Mouse (Mus musculus) T-helper 1 cell (primary cell): ENCODE results near the gene Tmem214.

Experiments
- in situ Hi-C: fragments of 300-600 bp; cut with MboI, MseI; formaldehyde crosslinking; loops from one replicate; pipeline ENCODE4 v1.15.1; 2025; ENCODE audit warnings: high pct_unique_total_duplicates

Gene Tmem214

DNA sequence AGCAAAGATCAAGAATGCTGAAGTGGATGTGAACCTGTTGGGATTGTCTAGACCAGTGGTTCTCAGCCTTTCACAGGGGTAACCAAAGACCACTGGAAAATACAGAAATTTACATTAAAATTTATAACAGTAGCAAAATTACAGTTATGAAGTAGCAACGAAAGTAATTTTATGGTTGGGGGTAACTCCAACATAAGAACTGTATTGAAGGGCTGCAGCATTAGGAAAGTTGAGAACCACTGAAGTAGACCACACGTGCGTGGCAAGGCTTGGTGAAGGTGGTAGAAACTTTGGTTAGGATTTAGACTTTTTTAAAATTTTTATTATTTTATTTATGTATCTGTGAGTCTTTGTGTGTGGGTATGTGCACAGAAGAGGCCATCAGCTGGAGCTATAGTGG, at the start of gene Tmem214:
TSS of gene Tmem214 (plus strand) at position 301 of the 400 bp plus-strand sequence.
- in situ Hi-C loops, result loop anchor here (10.0 kb wide), 1 partner anchor 53 kb away; the partner anchor contains the start of gene Mapre3

DNA sequence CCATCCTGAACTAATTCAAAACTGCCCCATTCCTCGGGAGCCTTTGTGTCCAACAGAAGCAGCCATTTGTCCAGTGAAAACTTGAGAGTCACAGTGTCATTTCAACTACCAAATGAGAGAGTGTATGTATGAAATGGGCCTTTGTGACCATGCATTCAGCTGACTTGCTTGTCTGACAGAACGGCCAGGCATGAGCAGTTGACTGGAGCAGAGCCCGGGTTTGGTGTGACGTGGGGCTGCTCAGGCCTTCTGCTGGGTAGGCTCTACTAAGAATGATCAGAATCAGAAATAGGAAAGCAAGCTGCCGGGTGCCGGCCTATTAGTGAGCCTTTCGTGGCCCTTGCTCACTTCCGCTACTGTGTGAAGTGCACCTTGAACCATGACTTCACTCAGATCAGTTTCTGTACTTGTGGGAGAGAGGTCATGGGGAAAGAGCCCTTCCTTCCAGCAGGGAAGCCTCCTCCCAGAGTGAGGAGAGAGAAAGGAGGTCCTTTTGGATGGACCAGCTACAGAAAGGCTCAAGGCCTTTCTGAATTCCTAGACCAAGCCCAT, 49.0 kb upstream of the Tmem214 start:
- in situ Hi-C loops, result loop anchor here (10.0 kb wide), 1 partner anchor 46 kb away; the partner anchor contains the start of gene Tmem214

DNA sequence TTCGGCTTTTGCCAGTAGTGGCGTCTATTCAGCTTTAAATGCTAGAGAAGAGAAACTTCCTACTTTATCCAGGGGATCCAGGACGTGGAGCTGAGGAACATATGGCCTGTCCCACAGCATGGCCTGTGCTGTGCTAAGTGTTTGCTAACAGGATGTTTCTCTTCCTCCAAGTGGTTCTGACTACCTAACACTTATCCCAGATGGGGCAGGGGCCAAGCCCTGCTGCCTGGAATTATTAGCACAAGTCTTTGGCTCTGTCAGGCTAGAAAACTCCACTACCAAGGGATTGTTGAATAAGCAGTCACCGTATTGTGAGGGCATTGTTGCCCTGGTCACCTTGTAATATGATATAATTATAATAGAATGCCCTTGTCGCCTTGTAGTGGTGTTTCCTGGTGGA, 45.1 kb upstream of the Tmem214 start:
- in situ Hi-C loops, result no loop called here

DNA sequence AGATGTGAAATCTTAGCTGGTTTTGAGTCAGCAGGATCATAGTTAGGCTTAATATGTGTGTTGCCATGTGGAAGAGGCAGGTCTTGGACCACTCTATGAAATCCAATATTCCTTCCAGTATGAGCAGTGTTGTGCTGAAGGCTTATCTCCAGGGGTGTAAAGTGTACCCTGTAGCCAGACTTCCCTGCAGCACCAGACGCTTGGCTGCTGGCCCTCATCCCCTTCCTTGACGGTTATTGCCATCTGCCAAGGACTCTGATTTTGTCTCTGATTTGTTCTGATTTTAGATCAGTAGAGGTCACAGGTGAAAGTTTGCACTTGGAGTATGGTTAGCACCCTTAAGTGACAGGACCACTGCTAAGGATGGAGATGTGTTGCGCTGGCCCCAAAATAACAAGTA, 44.7 kb upstream of the Tmem214 start:
- in situ Hi-C loops, result no loop called here

DNA sequence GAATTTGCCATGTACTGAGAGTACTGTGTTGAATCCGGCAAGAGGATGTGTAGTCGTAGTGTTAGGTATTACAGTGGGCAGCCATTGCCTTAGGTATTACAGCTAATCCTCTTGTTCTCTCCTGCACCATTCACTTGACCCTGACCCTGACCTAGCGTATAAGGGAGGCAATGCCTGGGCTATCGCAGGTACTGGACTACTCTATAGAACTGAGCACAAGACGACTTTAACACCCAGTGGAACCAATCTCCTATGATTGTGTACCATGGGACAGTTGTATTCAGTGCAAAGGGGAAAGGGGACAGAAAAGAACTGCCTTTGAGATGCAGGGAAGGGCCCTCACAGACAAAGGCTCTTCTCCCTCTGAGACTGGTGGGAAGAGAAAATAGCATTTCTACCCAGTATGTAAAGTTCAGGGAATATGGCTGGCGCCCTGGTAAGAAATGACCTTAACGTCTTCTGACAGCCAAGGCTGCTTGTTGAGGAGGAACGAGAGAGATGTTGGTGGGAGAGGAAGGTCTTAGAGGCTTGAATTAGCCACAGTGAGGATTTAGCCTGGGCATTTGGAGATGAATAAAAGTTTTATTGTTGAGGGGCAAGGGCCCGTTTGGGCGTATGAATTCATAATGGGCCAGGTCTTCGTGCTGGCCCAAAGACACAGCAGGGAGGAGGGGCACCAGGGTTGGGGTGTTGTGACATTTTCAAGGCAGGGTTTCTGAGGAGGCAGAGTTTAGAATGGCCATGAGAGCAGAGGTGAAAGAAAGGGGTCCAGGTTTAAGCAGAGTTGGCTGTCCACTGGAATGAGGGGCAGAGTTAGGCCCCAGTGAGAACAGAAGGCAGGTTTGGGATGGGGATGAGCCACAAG, 43.5 kb upstream of the Tmem214 start:
- in situ Hi-C loops, result no loop called here

DNA sequence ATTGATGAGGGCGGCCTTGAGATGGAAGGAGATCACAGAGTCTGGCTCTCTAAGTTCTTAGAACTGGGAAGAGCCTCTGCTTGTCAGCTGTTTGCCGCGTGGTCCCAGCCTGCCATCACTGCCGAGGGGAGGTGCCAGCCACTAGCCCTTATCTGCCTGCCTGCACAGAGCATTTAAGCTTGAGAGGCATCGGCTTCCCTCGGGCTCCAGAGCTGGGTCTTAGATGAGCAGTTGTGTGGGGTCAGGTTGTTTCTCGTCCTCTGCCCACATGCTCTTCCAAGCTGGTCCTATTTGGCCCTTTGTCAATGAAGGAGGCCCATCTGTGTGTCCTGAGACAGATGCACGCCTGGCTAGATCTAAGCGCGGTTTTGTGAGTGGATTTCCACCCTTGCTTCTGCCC, 42.6 kb upstream of the Tmem214 start:
- in situ Hi-C loops, result no loop called here

DNA sequence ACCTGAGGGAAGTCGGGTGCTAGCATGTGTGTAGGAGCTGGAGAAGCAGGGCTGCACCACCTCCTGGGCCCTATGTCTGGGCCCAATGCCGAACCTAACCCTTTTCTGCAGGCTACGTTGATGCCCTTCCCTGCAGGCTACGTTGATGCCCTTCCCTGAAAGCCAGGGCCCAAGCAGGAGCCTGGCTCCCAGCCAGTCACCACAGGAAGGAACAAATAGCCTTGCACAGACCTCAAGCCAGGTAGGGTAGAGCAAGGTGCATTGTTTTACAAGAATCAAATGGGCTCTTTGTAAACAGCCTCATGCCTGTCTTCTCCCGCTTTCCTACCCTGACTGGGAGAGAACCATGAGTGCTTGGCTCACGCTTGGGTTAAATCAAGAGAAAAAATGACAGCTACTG, 42.0 kb upstream of the Tmem214 start:
- in situ Hi-C loops, result no loop called here

DNA sequence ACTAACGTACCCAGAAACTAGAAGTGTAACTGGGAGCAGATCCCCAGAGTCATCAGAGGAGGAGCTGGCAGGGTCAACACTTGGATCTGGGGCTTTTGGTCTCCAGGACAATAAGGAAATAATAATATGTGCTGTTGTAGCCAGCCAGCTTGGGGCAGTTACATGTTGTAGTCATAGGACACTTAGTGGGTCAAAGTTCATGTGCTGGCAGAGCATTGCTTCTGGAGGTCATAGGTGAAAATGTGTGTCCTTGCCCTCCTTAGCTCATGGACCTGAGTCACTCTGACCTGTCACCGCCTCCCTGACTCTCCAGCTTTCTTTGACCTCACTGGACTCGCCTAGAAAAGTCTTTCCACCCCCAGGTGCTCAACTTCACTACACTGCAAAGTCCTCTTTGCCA, 34.4 kb upstream of the Tmem214 start:
- in situ Hi-C loops, result no loop called here

DNA sequence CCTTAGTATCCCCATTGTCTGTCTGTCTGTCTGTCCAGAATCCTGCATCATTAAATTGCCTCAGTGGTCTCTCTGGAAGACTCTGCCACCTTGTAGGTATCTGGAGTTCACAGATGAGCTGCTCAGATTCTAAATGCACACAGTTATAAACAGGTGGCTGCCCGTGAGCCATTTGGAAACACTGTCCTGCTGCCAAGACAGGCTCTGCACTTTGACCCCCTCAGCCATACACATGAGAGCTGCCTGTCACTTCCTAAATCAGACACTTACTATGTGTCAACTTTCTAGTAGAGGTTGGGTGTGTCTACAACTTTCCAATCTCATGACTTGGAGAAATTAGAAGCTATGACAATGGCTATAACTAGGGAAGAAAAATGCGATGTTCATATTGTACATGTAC, 28.1 kb upstream of the Tmem214 start:
- in situ Hi-C loops, result no loop called here

DNA sequence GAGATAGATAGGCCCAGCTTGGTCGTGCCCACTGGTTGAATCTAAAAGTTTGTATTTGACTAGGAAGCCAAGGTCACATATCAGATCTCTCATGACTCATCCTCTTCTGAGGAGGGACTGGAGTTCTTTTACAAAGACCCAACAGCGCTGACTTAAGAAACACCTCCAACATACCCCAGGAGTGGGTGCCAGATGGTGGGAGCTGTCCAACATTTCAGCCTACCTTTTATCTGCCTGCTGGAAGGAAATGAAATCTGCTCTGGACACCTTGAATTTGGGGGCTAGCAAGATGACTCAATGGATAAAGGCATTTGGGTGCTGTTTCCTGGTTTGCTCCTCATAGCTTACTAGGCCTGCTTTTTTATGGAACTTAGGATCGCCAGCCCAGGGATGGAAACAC, 25.9 kb upstream of the Tmem214 start:
- in situ Hi-C loops, result no loop called here

DNA sequence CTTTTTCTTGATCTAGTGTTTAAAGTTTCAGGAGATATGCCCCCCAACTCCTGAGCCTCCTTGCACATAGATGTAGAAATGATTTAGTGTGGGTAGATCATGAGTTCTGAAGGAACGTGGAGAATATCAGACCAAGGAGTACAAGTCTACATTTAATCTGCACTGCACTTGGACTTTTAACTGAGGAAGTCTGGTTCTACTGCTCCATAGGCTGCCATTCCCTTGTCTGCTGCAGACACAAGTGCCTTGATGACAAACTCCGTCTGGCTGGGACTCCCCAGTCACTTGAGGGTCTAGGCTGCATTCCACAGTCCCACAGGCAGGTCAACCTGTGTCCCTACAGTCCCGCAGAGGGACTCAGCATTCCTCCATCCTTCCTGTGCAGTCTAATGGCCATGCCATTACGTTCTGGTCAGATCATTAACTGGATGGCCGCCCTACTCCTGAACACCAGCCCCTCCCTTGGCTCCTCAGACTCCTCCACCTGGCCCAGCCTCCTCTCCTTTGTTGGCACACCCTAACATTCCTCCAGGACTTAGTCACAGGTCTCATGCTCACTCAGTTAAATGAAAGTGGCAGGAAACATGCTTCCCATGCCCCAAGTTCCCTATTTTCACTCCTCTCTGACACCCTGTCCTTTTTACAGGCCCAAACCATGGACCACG, 17.8 kb upstream of the Tmem214 start:
- in situ Hi-C loops, result no loop called here

DNA sequence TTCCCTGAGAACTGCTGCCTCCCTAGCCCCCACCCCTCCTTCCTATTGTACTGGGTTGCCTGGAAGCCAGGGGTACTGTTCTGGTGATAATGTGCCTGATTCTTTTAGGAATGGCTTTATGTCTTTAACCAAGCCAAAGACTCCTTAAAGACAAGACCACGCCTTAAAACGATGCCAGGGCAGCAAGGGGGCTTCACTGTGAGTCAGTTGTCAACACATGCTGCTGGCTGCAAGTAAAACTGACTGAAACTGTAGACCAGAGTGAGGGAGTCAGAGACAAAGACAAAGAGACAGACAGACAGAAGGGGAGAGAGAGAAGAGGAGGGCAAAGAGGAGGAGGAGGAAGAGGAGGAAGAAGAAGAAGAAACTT, 17.3 kb upstream of the Tmem214 start:
- in situ Hi-C loops, result no loop called here

DNA sequence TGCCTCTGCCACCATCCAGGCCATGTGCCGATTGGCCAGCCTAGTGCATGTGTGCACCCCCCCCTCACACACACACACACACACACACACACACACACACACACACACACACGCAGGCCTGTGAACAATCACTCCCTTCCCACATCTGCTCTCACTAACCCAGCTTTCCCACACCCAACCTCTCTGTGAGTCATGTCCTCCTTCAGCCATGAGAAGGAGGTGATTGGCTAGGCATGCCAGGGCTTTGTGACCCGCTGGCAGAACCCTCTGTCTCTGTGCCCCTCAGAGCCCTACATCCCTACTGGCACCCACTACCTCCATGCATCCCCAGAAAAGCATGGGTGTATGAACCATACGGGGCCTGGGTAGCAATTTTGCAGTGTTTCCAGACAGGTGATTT, 14.3 kb upstream of the Tmem214 start:
- in situ Hi-C loops, result no loop called here

DNA sequence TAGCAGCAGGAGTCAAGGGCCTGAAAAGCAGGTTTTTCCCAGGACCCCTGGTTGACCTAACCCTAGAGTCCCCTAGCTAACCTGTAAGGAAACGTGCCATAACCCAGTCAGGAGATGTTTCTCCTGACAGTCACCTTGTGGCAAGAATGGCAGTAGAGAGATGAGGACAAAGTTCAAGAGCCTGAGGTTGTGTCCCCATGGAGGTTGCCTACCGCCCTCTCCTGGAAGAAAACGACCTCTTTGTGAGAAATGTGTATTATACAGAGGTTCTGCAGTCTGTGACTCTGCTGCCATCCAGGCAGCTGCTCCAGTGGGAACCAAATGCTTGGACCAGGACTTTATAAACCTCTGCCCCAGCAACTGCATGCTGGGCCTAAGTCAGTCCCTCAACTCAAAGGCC, 12.1 kb upstream of the Tmem214 start:
- in situ Hi-C loops, result no loop called here

DNA sequence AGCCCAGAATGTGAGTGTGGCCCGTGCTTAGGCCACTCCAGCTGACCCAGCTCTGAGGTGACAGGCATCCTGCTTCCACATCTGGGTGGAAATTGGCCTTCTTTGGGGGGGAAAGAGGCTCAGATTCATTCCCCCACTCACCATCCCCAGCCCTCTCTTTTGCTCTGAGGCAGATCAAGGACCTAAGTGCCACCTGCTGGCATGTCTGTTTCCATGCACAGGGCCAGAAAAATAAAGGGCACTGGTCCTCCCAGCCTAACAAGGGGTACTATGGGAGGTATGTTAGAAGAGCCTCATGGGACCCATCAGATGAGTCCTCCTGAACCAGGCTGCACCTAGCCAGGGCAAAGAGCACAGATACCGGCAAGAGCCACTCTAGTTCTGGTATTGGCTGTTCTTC, 11.7 kb upstream of the Tmem214 start:
- in situ Hi-C loops, result no loop called here

DNA sequence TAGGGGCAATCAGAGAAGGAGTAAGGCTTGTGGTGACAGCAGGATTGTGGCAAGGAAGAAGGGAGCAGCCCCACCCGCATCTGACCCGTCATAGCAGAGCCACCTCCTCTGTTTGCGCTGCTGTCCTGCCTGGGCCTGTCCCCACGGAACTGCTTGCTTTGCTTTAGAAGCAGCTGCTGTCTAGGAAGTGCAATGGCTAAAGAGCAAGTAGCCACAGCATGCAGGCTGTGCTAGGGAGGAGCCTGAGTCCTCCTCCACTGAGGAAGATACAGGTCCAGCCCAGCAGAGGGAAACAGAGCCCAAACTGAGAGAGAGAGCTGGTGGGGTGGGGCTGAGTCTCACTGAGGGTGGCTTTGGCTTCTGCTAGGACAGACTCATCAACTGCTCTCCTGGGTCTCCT, 4.0 kb upstream of the Tmem214 start:
- in situ Hi-C loops, result loop anchor here (10.0 kb wide), 1 partner anchor 49 kb away; the partner anchor contains the start of gene Mapre3

DNA sequence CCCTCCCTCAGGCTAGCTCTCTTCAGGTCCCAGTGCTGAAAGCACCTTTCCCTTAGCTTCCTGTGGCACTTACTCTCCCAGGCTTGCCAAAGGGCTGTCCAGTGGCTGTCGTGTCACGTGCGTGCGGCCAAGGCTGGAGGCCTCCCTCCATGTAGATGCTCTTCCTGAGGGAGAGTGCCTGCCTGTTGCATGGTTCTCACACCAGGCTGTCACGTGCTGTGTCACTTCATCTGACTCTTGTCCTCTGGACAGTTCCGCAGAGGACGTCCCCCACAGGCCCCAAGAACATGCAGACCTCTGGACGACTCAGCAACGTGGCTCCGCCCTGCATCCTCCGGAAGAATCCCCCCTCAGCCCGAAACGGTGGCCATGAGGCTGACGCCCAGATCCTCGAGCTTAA, 3.5 kb upstream of the Tmem214 start:
- in situ Hi-C loops, result loop anchor here (10.0 kb wide), 1 partner anchor 50 kb away; the partner anchor contains the start of gene Mapre3

DNA sequence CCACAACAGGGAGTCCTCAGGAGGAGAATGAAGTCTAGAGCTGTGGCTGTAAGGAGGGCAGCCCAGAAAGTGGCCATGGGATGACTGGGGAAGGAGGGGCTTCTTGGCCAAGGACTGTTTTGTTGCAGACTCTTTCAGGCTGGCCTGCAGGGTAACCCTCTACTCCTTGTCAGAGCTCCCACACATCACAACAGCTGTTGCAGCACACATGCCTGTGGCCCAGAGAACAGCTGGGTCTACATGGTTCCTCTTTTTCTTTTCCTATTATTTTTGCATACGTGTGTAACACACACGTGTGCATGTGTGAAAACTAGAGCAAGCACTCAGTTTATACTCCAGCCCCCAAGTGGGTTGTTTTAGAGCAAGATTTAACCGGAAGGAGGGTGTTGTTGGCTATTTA, 941 bp upstream of the Tmem214 start:
- in situ Hi-C loops, result loop anchor here (10.0 kb wide), 1 partner anchor 52 kb away; the partner anchor contains the start of gene Mapre3

DNA sequence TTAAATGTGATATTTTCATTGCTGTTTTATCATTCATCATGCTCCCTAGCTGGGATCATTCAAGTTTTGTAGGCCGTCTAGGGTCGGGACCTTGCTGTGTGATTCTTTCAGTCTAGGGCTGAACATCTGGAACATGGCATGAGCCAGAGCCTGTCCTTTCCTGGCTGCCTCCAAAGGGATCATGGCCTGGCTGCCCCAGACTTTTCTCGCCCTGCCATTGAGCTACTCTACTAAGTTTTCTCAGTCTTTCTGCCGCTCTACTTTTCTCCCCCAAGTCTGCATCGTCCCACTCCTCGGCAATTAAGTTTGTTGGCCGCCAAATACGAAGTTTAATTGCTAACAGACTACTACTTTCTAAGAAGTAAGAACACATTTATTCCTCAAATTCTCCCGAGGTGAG, 1.2 kb downstream of the Tmem214 start:
- in situ Hi-C loops, result loop anchor here (10.0 kb wide), 1 partner anchor 54 kb away; the partner anchor contains the start of gene Mapre3

DNA sequence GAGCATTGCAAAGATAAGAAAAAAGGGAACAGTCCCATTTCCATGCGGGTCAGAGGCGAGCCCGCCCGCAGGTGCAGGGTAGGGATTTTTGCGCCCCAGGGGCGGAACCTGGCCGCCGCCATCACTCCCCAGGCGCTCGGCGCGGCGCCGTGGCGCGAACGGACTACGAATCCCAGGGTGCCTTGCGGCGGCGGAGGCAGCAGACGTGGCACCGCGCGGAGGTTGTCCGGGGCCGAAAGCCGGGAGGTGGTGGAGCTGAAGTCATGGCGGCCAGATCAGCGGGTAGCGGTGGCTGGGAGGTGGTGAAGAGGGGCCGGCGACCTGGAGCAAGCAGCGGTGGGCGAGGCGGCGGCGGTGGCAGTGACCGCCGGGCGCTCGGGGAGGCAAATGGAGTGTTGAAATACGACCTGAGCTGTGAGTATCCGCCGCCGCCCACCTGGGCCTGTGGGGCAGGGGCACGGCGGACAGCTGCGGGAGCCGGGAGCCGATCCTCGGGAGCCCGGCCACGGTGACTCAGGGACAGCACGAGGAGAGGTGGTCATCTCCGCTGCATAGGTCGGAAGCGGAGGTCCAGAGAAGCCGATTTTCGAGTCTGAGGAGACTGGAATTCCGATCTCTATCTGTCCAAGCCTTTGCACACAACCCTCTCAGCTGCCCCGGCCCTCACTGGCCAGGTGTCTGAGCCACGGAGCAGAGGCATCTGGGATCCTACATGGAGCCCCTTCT, 1.8 kb downstream of the Tmem214 start:
- in situ Hi-C loops, result loop anchor here (10.0 kb wide), 1 partner anchor 55 kb away; the partner anchor contains the start of gene Mapre3

DNA sequence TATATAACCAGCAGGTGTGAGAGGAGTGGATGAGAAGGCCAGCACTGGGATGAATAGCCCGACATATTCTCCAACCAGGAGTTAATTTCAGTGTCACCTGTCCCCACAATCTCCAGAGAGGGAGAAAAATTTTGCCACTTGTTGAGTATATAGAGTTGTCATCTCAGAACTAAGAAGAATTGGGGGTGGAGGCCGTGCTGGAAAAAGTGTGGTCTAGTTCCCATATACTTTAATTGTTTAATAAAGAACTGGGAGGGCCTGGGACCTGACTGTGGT, 2.3 kb downstream of the Tmem214 start:
- in situ Hi-C loops, result no loop called here

DNA sequence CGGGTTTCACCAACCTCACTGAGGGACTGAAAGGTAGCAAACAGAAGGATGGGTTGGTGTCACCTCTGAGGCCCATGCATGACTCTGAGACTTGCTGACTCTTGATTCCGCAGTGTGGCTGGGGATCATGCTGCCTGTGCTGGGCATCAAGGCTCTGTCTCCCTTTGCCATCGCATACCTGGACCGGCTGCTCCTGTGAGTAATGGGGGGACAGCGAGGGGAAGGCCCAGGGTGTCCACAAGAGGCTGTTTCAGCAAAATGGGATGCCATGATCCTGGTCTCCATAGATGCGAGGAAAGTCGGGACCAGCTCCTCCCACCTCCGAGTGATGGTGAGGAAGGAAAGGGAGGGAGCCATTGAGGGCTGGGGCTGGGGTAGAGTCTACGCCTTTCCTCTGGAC, 4.8 kb downstream of the Tmem214 start:
- in situ Hi-C loops, result no loop called here
